Mouse (Mus musculus) adrenal gland, adult (tissue): ENCODE data around the gene Gm21921.
"Not testable (repeated sequence)": the region's sequence is repeated elsewhere in the genome, so short reads cannot be mapped to it uniquely, and the experiment has no call there.

Source experiments
- DNase-seq, 2 experiments: peaks; one replicate each; pipeline ENCODE4 v3.0.0; 2022 to 2023; ENCODE audit warnings: low spot score in 1 of 2; ENCODE audit not compliant: inconsistent age in 2 of 2

Gm21921 gene

GRCm38 (mm10) chrY:24796143-24796542 lies at the start of gene Gm21921:
Gene Gm21921 (minus strand): TSS chrY:24796243.
- DNase-seq, result not testable (repeated sequence)
